Mouse (Mus musculus): ENCODE results near the gene Hunk. TPM values are rescaled to one million over a fixed set of nuclear protein-coding genes. Genes with fewer than 3 reads are reported as not detected.

The Hunk gene
- polyA plus RNA-seq, 1 experiment from 2014 or later: 6.7 TPM

GRCm38 (mm10) chr16:90518232-90518631 is 132.4 kb downstream of the Hunk start:
- Histone ChIP-seq H3K36me3 (no peaks in the 10 kb centered on the region), H3K9me3 (no peaks in the 10 kb centered on the region), H3K27me3 (replicated peaks) (no peaks in the 10 kb centered on the region), H3K4me1 (peaks cover 25% of the 10 kb centered on the region; the same call in 1 of the 2 replicates), H3K4me3 (replicated peaks) (no peak overlapping the region), H3K4me2 (no peak overlapping the region), H3K27ac (no peak overlapping the region), H3K9ac (no peak overlapping the region)
- 53% methylated on average over 8 of the region's 8 CpGs for WGBS
- ATAC-seq (ENCODE audit: insufficient read depth, low FRiP score, low read depth): no peak

- no peaks in the 10 kb centered on the region for H3K36me3 ChIP-seq
- H3K4me3 ChIP-seq (replicated peaks): no peak overlapping the region
- no peak overlapping the region for H3K9ac ChIP-seq
- peaks cover 25% of the 10 kb centered on the region; the same call in 1 of the 2 replicates for H3K4me1 ChIP-seq
- no peak overlapping the region for H3K27ac ChIP-seq
- H3K4me2 ChIP-seq: no peak overlapping the region
- no peaks in the 10 kb centered on the region for H3K27me3 ChIP-seq (replicated peaks)
- 63% methylated on average over 13 of the region's 13 CpGs for WGBS
- no peak for ATAC-seq (ENCODE audit: insufficient read depth, low FRiP score, low read depth)
- H3K9me3 ChIP-seq: no peaks in the 10 kb centered on the region
Measured at GRCm38 (mm10) chr16:90518732-90519295, 133.0 kb downstream of the Hunk start.

GRCm38 (mm10) chr16:90521191-90521950 is 135.6 kb downstream of the Hunk start:
- no peak for ATAC-seq (ENCODE audit: insufficient read depth, low FRiP score, low read depth)
- Histone ChIP-seq H3K27me3 (replicated peaks) (no peaks in the 10 kb centered on the region), H3K9ac (no peak overlapping the region), H3K4me1 (peaks cover 25% of the 10 kb centered on the region; the same call in 1 of the 2 replicates), H3K9me3 (no peaks in the 10 kb centered on the region), H3K27ac (no peak overlapping the region), H3K36me3 (no peaks in the 10 kb centered on the region), H3K4me2 (no peak overlapping the region), H3K4me3 (replicated peaks) (no peak overlapping the region)
- WGBS: 22% methylated on average over 10 of the region's 10 CpGs

GRCm38 (mm10) chr16:90521951-90522255 is 136.1 kb downstream of the Hunk start:
- ATAC-seq (ENCODE audit: insufficient read depth, low FRiP score, low read depth): no peak
- H3K4me3 ChIP-seq (replicated peaks): no peak overlapping the region
- no peak overlapping the region for H3K9ac ChIP-seq
- 32% methylated on average over 3 of the region's 3 CpGs for WGBS
- no peak overlapping the region for H3K4me2 ChIP-seq
- no peak overlapping the region for H3K27ac ChIP-seq
- H3K4me1 ChIP-seq: peaks cover 25% of the 10 kb centered on the region; the same call in 1 of the 2 replicates
- H3K36me3 ChIP-seq: no peaks in the 10 kb centered on the region
- no peaks in the 10 kb centered on the region for H3K27me3 ChIP-seq (replicated peaks)
- no peaks in the 10 kb centered on the region for H3K9me3 ChIP-seq

- 41% methylated on average over 1 of the region's 1 CpGs for WGBS
- H3K4me1 ChIP-seq: peaks cover 25% of the 10 kb centered on the region; the same call in 1 of the 2 replicates
- H3K4me3 ChIP-seq (replicated peaks): no peak overlapping the region
- no peak for ATAC-seq (ENCODE audit: insufficient read depth, low FRiP score, low read depth)
- no peak overlapping the region for H3K9ac ChIP-seq
- no peaks in the 10 kb centered on the region for H3K9me3 ChIP-seq
- H3K27me3 ChIP-seq (replicated peaks): no peaks in the 10 kb centered on the region
- H3K27ac ChIP-seq: no peak overlapping the region
- H3K4me2 ChIP-seq: no peak overlapping the region
- H3K36me3 ChIP-seq: no peaks in the 10 kb centered on the region
Measured at GRCm38 (mm10) chr16:90522575-90522974, 136.8 kb downstream of the Hunk start.

- no peak overlapping the region for H3K4me3 ChIP-seq (replicated peaks)
- peaks cover 20% of the 10 kb centered on the region; the same call in 1 of the 2 replicates for H3K4me1 ChIP-seq
- H3K36me3 ChIP-seq: no peaks in the 10 kb centered on the region
- no peaks in the 10 kb centered on the region for H3K9me3 ChIP-seq
- no peaks in the 10 kb centered on the region for H3K27me3 ChIP-seq (replicated peaks)
- 25% methylated on average over 6 of the region's 6 CpGs for WGBS
- ATAC-seq (ENCODE audit: insufficient read depth, low FRiP score, low read depth): no peak
- H3K9ac ChIP-seq: no peak overlapping the region
- H3K27ac ChIP-seq: no peak overlapping the region
- no peak overlapping the region for H3K4me2 ChIP-seq
Measured at GRCm38 (mm10) chr16:90523373-90523772, 137.6 kb downstream of the Hunk start.

- H3K27ac ChIP-seq: no peak overlapping the region
- no peak overlapping the region for H3K9ac ChIP-seq
- H3K36me3 ChIP-seq: no peaks in the 10 kb centered on the region
- no peak for ATAC-seq (ENCODE audit: insufficient read depth, low FRiP score, low read depth)
- 90% methylated on average over 18 of the region's 18 CpGs for WGBS
- H3K4me3 ChIP-seq (replicated peaks): no peak overlapping the region
- peaks cover 14% of the 10 kb centered on the region; the same call in 1 of the 2 replicates for H3K4me1 ChIP-seq
- H3K9me3 ChIP-seq: no peaks in the 10 kb centered on the region
- no peaks in the 10 kb centered on the region for H3K27me3 ChIP-seq (replicated peaks)
- H3K4me2 ChIP-seq: no peak overlapping the region
Measured at GRCm38 (mm10) chr16:90523894-90524293, 138.1 kb downstream of the Hunk start.

GRCm38 (mm10) chr16:90524393-90524792 is 138.6 kb downstream of the Hunk start:
- Histone ChIP-seq H3K27me3 (replicated peaks) (no peaks in the 10 kb centered on the region), H3K27ac (no peak overlapping the region), H3K4me1 (peaks cover 12% of the 10 kb centered on the region; the same call in 1 of the 2 replicates), H3K4me3 (replicated peaks) (no peak overlapping the region), H3K36me3 (no peaks in the 10 kb centered on the region), H3K9me3 (no peaks in the 10 kb centered on the region), H3K4me2 (no peak overlapping the region), H3K9ac (no peak overlapping the region)
- ATAC-seq (ENCODE audit: insufficient read depth, low FRiP score, low read depth): no peak
- 96% methylated on average over 18 of the region's 18 CpGs for WGBS

GRCm38 (mm10) chr16:90533119-90533673 is 147.4 kb downstream of the Hunk start:
- Histone ChIP-seq H3K4me3 (replicated peaks) (no peak overlapping the region), H3K9ac (no peak overlapping the region), H3K9me3 (no peaks in the 10 kb centered on the region), H3K36me3 (no peaks in the 10 kb centered on the region), H3K4me1 (no peaks in the 10 kb centered on the region), H3K27ac (no peak overlapping the region), H3K4me2 (no peak overlapping the region), H3K27me3 (replicated peaks) (no peaks in the 10 kb centered on the region)
- ATAC-seq (ENCODE audit: insufficient read depth, low FRiP score, low read depth): no peak
- 72% methylated on average over 10 of the region's 10 CpGs for WGBS

GRCm38 (mm10) chr16:90534591-90534990 is 148.8 kb downstream of the Hunk start:
- no peaks in the 10 kb centered on the region for H3K27me3 ChIP-seq (replicated peaks)
- no peaks in the 10 kb centered on the region for H3K4me1 ChIP-seq
- no peak; the same call in 1 of the 2 replicates for ATAC-seq (ENCODE audit: insufficient read depth, low FRiP score, low read depth)
- WGBS: 71% methylated on average over 8 of the region's 8 CpGs
- no peaks in the 10 kb centered on the region for H3K9me3 ChIP-seq
- H3K9ac ChIP-seq: no peak overlapping the region
- no peaks in the 10 kb centered on the region for H3K36me3 ChIP-seq
- H3K4me2 ChIP-seq: no peak overlapping the region
- H3K4me3 ChIP-seq (replicated peaks): no peak overlapping the region
- no peak overlapping the region for H3K27ac ChIP-seq

- no peak for ATAC-seq (ENCODE audit: insufficient read depth, low FRiP score, low read depth)
- Histone ChIP-seq H3K4me2 (no peak overlapping the region), H3K27ac (no peak overlapping the region), H3K4me1 (no peaks in the 10 kb centered on the region), H3K27me3 (replicated peaks) (no peaks in the 10 kb centered on the region), H3K9me3 (no peaks in the 10 kb centered on the region), H3K9ac (no peak overlapping the region), H3K36me3 (no peaks in the 10 kb centered on the region), H3K4me3 (replicated peaks) (no peak overlapping the region)
- 56% methylated on average over 5 of the region's 5 CpGs for WGBS
Measured at GRCm38 (mm10) chr16:90538926-90539325, 153.1 kb downstream of the Hunk start.

- WGBS: 79% methylated on average over 2 of the region's 2 CpGs
- ATAC-seq (ENCODE audit: insufficient read depth, low FRiP score, low read depth): no peak
- Histone ChIP-seq H3K4me3 (replicated peaks) (no peak overlapping the region), H3K27me3 (replicated peaks) (no peaks in the 10 kb centered on the region), H3K27ac (no peak overlapping the region), H3K4me1 (0 out of 2 replicates have a peak, but pooled peaks cover 5% of the 10 kb centered on the region), H3K4me2 (no peak overlapping the region), H3K9me3 (no peaks in the 10 kb centered on the region), H3K9ac (no peak overlapping the region), H3K36me3 (no peaks in the 10 kb centered on the region)
Measured at GRCm38 (mm10) chr16:90541191-90541590, 155.4 kb downstream of the Hunk start.

Measured in stomach, embryonic 15.5 days (tissue).